Mouse (Mus musculus): ENCODE data around the gene Brd2.

- TF ChIP-seq ZC3H11A (IDR thresholded peaks at IDR 0.05; ENCODE audit: borderline replicate concordance, low read depth, low read length), result no peak
- TF ChIP-seq HCFC1 (IDR thresholded peaks at IDR 0.05; ENCODE audit: borderline replicate concordance, insufficient read depth, low read length), result no peak
- TF ChIP-seq ZNF384 (IDR thresholded peaks at IDR 0.05; ENCODE audit: low read depth, low read length), result no peak
Measured at GRCm38 (mm10) chr17:34123518-34123917, 1.1 kb upstream of the Brd2 start.

All from ES-E14 (cell line).